Mouse (Mus musculus) stomach, embryonic 16.5 days (tissue): ENCODE data around the gene Odf4. TPM values are rescaled to one million over a fixed set of nuclear protein-coding genes. Genes with fewer than 3 reads are reported as not detected.

Experiments used
- ATAC-seq: fragments of 200-750 bp; cut with Nextera tagmentation; 2 replicates; pipeline ENCODE4 v1.8.0; 2017; ENCODE audit warnings: moderate number of reproducible peaks, moderate TSS enrichment; ENCODE audit not compliant: insufficient read depth, low FRiP score
- H3K27ac ChIP-seq: fragments of 300-500 bp; sonication (generic); 2 replicates; pipeline ENCODE4 v1.5.1; 2014; ENCODE audit warnings: low read length
- H3K27me3 ChIP-seq: fragments of 300-500 bp; sonication (generic); 2 replicates; pipeline ENCODE4 v1.6.1; 2014; ENCODE audit warnings: low read length, control low read depth, mixed read lengths; ENCODE audit not compliant: control insufficient read depth, insufficient read depth
- H3K36me3 ChIP-seq: fragments of 300-500 bp; sonication (generic); 2 replicates; pipeline ENCODE4 v1.6.1; 2014; ENCODE audit warnings: low read length; ENCODE audit not compliant: control insufficient read depth, insufficient read depth
- H3K4me1 ChIP-seq: fragments of 300-500 bp; sonication (generic); 2 replicates; pipeline ENCODE4 v1.6.1; 2014; ENCODE audit warnings: low read length, control low read depth, mixed read lengths; ENCODE audit not compliant: control insufficient read depth, insufficient read depth
- H3K4me2 ChIP-seq: fragments of 300-500 bp; sonication (generic); 2 replicates; pipeline ENCODE4 v1.6.1; 2014; ENCODE audit warnings: low read depth, low read length, mixed read lengths
- H3K4me3 ChIP-seq: fragments of 300-500 bp; sonication (generic); replicated peaks from 2 replicates; pipeline ENCODE4 v1.5.1; 2014; ENCODE audit warnings: mild to moderate bottlenecking, low read length
- H3K9ac ChIP-seq: fragments of 300-500 bp; sonication (generic); 2 replicates; pipeline ENCODE4 v1.6.1; 2014; ENCODE audit warnings: low read length
- H3K9me3 ChIP-seq: fragments of 300-500 bp; sonication (generic); replicated peaks from 2 replicates; pipeline ENCODE4 v1.6.1; 2016; ENCODE audit warnings: low read length, control low read depth; ENCODE audit not compliant: control insufficient read depth
- WGBS: fragments of 180-500 bp; shearing (Covaris S2); extraction: QIAGEN DNeasy Blood & Tissue Kit; methylation state at CpG from one replicate; pipeline ENCODE4 v1.1.7; 2014; 5-methylcytosine and 5-hydroxymethylcytosine counted together
- polyA plus RNA-seq: library from polyadenylated mRNA; unstranded; fragments of >200 nt; fragmentation: Nextera tagmentation; extraction: Ambion mirVana; gene quantifications from 2 replicates; pipeline ENCODE4 v1.2.1, GENCODE M21; 2015

Gene Odf4
- polyA plus RNA-seq, 1 experiment from 2014 or later: 0.30 TPM

GRCm38 (mm10) chr11:68892233-68892832 is 34.5 kb downstream of the Odf4 start:
- H3K9ac ChIP-seq: no peak overlapping the region
- H3K9me3 ChIP-seq: no peaks in the 10 kb centered on the region
- no peak overlapping the region for H3K27ac ChIP-seq
- 59% methylated on average over 15 of the region's 15 CpGs for WGBS
- no peak overlapping the region for H3K4me3 ChIP-seq
- no peaks in the 10 kb centered on the region for H3K36me3 ChIP-seq
- ATAC-seq: no peak
- no peak overlapping the region for H3K4me2 ChIP-seq
- no peaks in the 10 kb centered on the region for H3K4me1 ChIP-seq
- H3K27me3 ChIP-seq: no peaks in the 10 kb centered on the region

GRCm38 (mm10) chr11:68891823-68892222 is 35.1 kb downstream of the Odf4 start:
- Histone ChIP-seq H3K9me3 (no peaks in the 10 kb centered on the region), H3K36me3 (no peaks in the 10 kb centered on the region), H3K4me3 (no peak overlapping the region), H3K27ac (no peak overlapping the region), H3K9ac (no peak overlapping the region), H3K4me1 (no peaks in the 10 kb centered on the region), H3K27me3 (no peaks in the 10 kb centered on the region), H3K4me2 (no peak overlapping the region)
- ATAC-seq: no peak
- WGBS: 60% methylated on average over 5 of the region's 5 CpGs

- Histone ChIP-seq H3K9ac (no peak overlapping the region), H3K27me3 (no peaks in the 10 kb centered on the region), H3K4me1 (no peaks in the 10 kb centered on the region), H3K4me3 (no peak overlapping the region), H3K27ac (no peak overlapping the region), H3K36me3 (no peaks in the 10 kb centered on the region), H3K9me3 (no peaks in the 10 kb centered on the region), H3K4me2 (no peak overlapping the region)
- ATAC-seq: no peak; the same call in 1 of the 2 replicates
- 22% methylated on average over 2 of the region's 2 CpGs for WGBS
These were observed 36.3 kb downstream of the Odf4 start for GRCm38 (mm10) chr11:68890625-68891024.

GRCm38 (mm10) chr11:68888653-68889052 is 38.2 kb downstream of the Odf4 start:
- no peak for ATAC-seq
- 74% methylated on average over 2 of the region's 2 CpGs for WGBS
- H3K4me3 ChIP-seq: no peak overlapping the region

GRCm38 (mm10) chr11:68888253-68888652 is 38.6 kb downstream of the Odf4 start, which contains the start of gene Rnf222:
TSS of gene Rnf222 (plus strand) at chr11:68888553.
- Histone ChIP-seq H3K9ac (no peak within 1 kb of the TSS), H3K36me3 (no peaks in the 10 kb centered on the region), H3K27me3 (no peaks in the 10 kb centered on the region), H3K9me3 (no peaks in the 10 kb centered on the region), H3K4me1 (no peaks in the 10 kb centered on the region), H3K4me3 (no peak within 1 kb of the TSS), H3K4me2 (no peak within 1 kb of the TSS), H3K27ac (peak within 1 kb of the TSS; percentile 29; the same call in 1 of the 2 replicates)
- WGBS: 26% methylated on average over 6 of the region's 6 CpGs
- ATAC-seq: no peak

More at GRCm38 (mm10) chr11:68888653-68889052, 38.2 kb downstream of the Odf4 start:
- Histone ChIP-seq H3K27me3 (no peaks in the 10 kb centered on the region), H3K4me1 (no peaks in the 10 kb centered on the region), H3K27ac (peak overlapping the region; percentile 29; the same call in 1 of the 2 replicates), H3K9me3 (no peaks in the 10 kb centered on the region), H3K36me3 (no peaks in the 10 kb centered on the region), H3K9ac (no peak overlapping the region), H3K4me2 (no peak overlapping the region)

GRCm38 (mm10) chr11:68886091-68886490 is 40.8 kb downstream of the Odf4 start:
- H3K9ac ChIP-seq: no peak overlapping the region
- no peak overlapping the region for H3K4me3 ChIP-seq
- no peaks in the 10 kb centered on the region for H3K27me3 ChIP-seq
- no peak overlapping the region for H3K4me2 ChIP-seq
- 85% methylated on average over 5 of the region's 5 CpGs for WGBS
- H3K36me3 ChIP-seq: no peaks in the 10 kb centered on the region
- H3K4me1 ChIP-seq: no peaks in the 10 kb centered on the region
- H3K9me3 ChIP-seq: no peaks in the 10 kb centered on the region
- H3K27ac ChIP-seq: no peak overlapping the region
- no peak for ATAC-seq

- no peak overlapping the region for H3K27ac ChIP-seq
- WGBS: 55% methylated on average over 5 of the region's 5 CpGs
- H3K4me3 ChIP-seq: no peak overlapping the region
- H3K9me3 ChIP-seq: no peaks in the 10 kb centered on the region
- no peak overlapping the region for H3K4me2 ChIP-seq
- H3K36me3 ChIP-seq: no peaks in the 10 kb centered on the region
- H3K9ac ChIP-seq: no peak overlapping the region
- H3K4me1 ChIP-seq: no peaks in the 10 kb centered on the region
- 0 out of 2 replicates have a peak, but pooled peaks have one; percentile 60 for ATAC-seq
- no peaks in the 10 kb centered on the region for H3K27me3 ChIP-seq
These were observed 42.5 kb downstream of the Odf4 start for GRCm38 (mm10) chr11:68884368-68884767.

GRCm38 (mm10) chr11:68883843-68884242 is 43.0 kb downstream of the Odf4 start:
- Histone ChIP-seq H3K9ac (no peak overlapping the region), H3K4me3 (no peak overlapping the region), H3K27ac (no peak overlapping the region), H3K4me2 (no peak overlapping the region), H3K27me3 (no peaks in the 10 kb centered on the region), H3K4me1 (no peaks in the 10 kb centered on the region), H3K9me3 (no peaks in the 10 kb centered on the region), H3K36me3 (no peaks in the 10 kb centered on the region)
- no peak for ATAC-seq
- WGBS: 71% methylated on average over 2 of the region's 2 CpGs

GRCm38 (mm10) chr11:68882107-68882506 is 44.8 kb downstream of the Odf4 start:
- H3K4me1 ChIP-seq: no peaks in the 10 kb centered on the region
- no peaks in the 10 kb centered on the region for H3K36me3 ChIP-seq
- no peak overlapping the region for H3K4me2 ChIP-seq
- no peak overlapping the region for H3K27ac ChIP-seq
- no peak overlapping the region for H3K4me3 ChIP-seq
- H3K9me3 ChIP-seq: no peaks in the 10 kb centered on the region
- H3K9ac ChIP-seq: 0 out of 2 replicates have a peak overlapping the region, but pooled peaks have one; percentile 43
- H3K27me3 ChIP-seq: no peaks in the 10 kb centered on the region
- no peak for ATAC-seq
- 15% methylated on average over 14 of the region's 14 CpGs for WGBS
